Mouse (Mus musculus) MEL (cell line): ENCODE results near the gene Nfat5.
A peak's percentile ranks its signal among the peaks of the same experiment; 100 is the strongest.

Experiments used
- CTCF ChIP-seq, 3 experiments: IDR thresholded peaks in 2 of 3; conservative IDR thresholded peaks in 1 of 3; 2 replicates each; pipeline ENCODE4 v1.5.1; 2011 to 2012; ENCODE audit warnings: low read length in 3 of 3, low read depth in 2 of 3, mild to moderate bottlenecking in 2 of 3, improper control_type of control experiment in 1 of 3, inconsistent platforms in 1 of 3, mixed read lengths in 1 of 3, moderate library complexity in 1 of 3; ENCODE audit not compliant: control insufficient read depth in 1 of 3, insufficient read depth in 1 of 3, poor library complexity in 1 of 3, severe bottlenecking in 1 of 3
- EP300 ChIP-seq, 2 experiments: IDR thresholded peaks; 2 replicates each; pipeline ENCODE4 v1.6.1; 2011; ENCODE audit warnings: improper control_type of control experiment in 2 of 2, low read length in 2 of 2, low read depth in 1 of 2, mild to moderate bottlenecking in 1 of 2
- ETS1 ChIP-seq: IDR thresholded peaks from 2 replicates; pipeline ENCODE4 v1.6.1; 2012; ENCODE audit warnings: low read depth, mild to moderate bottlenecking, inconsistent platforms, low read length, improper control_type of control experiment, moderate library complexity
- NELFE ChIP-seq: IDR thresholded peaks from 2 replicates; pipeline ENCODE4 v1.6.1; 2011; ENCODE audit warnings: low read depth, low read length, improper control_type of control experiment
- NRF1 ChIP-seq: IDR thresholded peaks from 2 replicates; pipeline ENCODE4 v1.6.1; 2014; ENCODE audit warnings: low read depth, mild to moderate bottlenecking, inconsistent platforms, low read length, improper control_type of control experiment, moderate library complexity; ENCODE audit not compliant: poor library complexity, insufficient read depth, severe bottlenecking
- POLR2A ChIP-seq, 2 experiments: IDR thresholded peaks; 2 replicates each; pipeline ENCODE4 v1.6.1; 2011 to 2012; ENCODE audit warnings: low read length in 2 of 2, mild to moderate bottlenecking in 2 of 2, control low read depth in 1 of 2, improper control_type of control experiment in 1 of 2, low read depth in 1 of 2, moderate library complexity in 1 of 2; ENCODE audit not compliant: control insufficient read depth in 1 of 2, insufficient read depth in 1 of 2, poor library complexity in 1 of 2
- RAD21 ChIP-seq: IDR thresholded peaks from 2 replicates; pipeline ENCODE4 v1.6.1; 2011; ENCODE audit warnings: mild to moderate bottlenecking, low read depth, low read length, improper control_type of control experiment
- TAL1 ChIP-seq: IDR thresholded peaks from 2 replicates; pipeline ENCODE4 v1.6.1; 2012; ENCODE audit warnings: mild to moderate bottlenecking, inconsistent platforms, low read length, moderate library complexity, mixed read lengths

DNA sequence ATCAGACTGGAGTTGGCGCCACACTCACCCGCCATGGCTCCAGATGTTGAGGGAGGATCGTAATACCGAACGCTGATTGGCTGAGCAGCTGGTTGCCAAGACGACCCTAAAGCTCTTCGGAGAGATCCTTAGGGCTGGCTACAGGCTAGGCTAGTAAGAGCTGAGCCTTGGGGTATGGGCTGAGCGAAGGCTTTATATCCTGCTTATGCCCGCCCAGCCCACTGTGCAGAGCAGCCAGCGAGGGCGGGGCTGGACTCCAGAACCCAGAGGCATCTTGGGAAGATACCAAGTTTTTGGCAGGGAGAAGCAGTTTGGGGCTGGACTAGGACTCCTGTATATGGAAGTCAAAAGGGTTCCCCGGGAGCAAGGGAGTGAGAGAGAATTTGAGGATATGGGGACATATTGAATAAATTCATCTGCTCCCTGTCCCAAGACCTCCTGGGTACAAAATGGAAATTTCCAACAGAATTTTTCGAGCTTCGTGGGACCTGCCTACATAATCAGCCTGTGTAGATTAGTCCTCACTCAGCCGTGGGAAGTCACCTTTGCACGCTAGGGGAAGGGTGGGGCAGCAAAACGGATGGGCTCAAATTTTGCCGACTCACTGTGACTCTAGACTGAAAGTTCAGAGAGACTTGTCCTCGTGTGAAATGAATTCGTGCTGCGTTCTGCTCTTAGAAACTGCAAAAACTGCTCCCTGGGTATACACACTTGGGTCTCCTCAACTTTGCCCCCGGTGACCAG is 109.9 kb downstream of the Nfat5 start, which contains the start of gene Nqo1:
- TF ChIP-seq NRF1 (no peak), CTCF (IDR thresholded peaks at IDR 0.05 in 2 of 3, conservative IDR thresholded peaks at IDR 0.05 in 1 of 3; ENCODE audit: control insufficient read depth in 1 of 3, insufficient read depth in 1 of 3, low read depth in 2 of 3, low read length in 3 of 3, poor library complexity in 1 of 3, severe bottlenecking in 1 of 3) (no peak), EP300 (IDR thresholded peaks at IDR 0.05; ENCODE audit: low read depth in 1 of 2, low read length in 2 of 2) (peak; percentile 20 to 65; a peak in 2 of 4 replicates), RAD21 (no peak), TAL1 (no peak), POLR2A (IDR thresholded peaks at IDR 0.05; ENCODE audit: control insufficient read depth in 1 of 2, insufficient read depth in 1 of 2, low read depth in 1 of 2, low read length in 2 of 2, poor library complexity in 1 of 2) (peak; percentile 28 to 81; a peak in 3 of 4 replicates), ETS1 (peak; percentile 81), NELFE (peak; percentile 75)
